Mouse (Mus musculus) kidney, adult 9 months (tissue): ENCODE results near the gene Dupd1.
A peak's percentile ranks its signal among the peaks of the same experiment; 100 is the strongest.

Source experiments
- DNase-seq: peaks from one replicate; pipeline ENCODE4 v3.0.0; 2022

The Dupd1 gene

DNA sequence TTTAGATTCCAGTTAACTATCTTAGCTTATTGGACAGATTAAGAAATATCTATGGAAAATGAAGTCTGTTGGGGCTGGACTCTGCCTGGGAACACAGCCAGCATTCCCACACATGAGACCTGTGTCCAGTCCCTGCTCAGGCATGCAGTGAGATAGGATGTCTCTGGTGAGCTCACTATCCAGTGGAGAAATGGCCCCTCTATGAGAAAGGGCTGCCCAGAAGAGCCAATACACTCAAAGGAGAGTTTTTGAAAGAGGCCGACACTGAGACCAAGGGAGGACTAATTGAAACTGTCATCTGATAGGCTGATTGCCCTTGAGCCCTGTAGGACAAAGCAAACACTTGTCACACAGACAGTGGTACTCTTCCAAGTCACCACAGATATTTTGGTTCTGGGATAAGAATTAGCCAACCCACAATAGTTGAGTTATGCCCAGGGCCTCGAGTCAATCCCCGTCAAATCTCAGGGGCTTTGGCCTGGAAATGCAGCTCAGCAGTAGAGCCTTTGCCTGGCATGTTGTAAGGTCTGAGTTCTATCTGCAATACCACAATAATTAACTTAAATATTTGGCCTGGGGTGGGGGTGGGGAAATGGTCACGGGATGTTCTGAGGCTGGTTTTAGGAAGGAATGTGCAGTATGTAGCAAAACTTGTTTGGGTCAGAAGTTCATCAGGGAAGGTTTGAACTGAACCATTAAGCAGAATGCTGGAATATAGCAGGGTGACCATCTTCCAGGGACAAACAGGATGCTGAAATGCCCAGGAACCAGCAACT, 6.2 kb upstream of the Dupd1 start:
- no peak for DNase-seq

DNA sequence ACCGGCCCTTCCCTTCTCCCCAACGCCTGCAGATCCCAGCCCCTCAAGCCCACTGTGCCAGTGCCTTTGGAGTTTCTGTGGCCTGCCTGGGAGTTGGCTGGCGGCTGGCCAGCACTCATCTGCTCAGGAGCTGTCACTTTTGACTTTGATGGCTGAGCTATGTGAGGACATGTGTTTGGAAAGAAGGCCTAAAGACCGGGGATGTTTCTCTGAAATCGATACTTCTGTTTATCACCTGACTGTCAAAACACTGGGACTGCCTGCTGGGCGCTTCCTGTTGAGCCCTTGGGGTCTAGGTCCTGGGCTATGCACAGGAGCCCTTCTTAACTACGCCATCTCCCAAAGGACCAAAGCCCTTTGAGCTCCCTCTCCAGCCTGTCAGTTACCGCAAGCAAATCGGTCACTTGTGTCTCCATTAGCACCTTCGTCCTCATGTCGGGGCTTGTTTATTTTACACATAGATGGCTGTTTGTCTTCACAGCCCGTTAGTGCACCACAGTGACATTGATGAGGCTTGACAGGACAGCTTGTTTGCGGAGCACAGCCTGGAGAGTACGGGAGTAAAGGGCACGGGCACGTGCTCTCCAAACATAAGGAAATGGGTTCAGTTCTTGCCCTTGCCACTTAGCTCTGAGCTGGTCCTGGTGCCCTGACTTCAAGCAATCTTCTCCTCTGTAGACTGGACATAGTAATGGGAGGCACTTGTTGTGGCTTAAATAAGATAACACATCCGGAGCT, 5.4 kb upstream of the Dupd1 start:
- DNase-seq = no peak

DNA sequence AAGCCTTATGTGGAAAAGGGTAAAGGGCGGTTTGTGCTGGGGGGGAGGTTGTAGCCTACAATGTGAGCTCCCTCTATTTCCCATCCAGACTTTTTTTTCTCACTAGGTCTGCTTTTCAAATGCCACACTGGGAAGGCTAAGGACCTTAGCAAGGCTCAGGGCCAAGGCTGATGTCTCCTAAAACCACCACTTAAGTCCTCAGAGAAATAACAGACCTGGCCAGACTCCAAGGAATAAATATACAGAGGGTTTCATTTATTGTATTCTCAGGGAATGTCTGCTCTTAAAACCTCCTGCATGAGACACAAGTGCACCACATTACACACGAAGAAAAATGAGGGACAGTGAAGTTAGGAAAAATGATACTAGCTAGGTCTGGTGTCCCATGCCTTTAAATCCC, 3.1 kb downstream of the Dupd1 start:
- DNase-seq = no peak

DNA sequence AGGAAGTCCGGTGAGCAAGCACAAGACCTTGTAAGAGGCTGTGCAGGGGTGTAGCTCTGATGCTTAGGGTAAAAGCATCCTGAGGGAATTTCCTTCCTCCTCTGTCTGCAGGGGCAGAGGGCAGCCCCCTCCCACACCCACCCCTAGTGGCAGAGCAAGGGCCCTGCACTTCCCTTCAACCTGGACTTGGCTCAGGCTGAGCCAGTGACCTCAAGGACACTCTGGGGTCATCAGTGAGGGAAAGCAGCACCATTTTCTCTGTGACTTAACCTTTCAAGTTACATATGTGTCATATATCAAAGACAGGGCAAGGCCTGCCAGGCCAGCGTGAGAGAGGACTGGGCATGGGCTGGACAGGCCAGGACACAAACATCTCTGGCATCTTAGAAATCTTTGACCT, 4.8 kb downstream of the Dupd1 start:
- DNase-seq = no peak

DNA sequence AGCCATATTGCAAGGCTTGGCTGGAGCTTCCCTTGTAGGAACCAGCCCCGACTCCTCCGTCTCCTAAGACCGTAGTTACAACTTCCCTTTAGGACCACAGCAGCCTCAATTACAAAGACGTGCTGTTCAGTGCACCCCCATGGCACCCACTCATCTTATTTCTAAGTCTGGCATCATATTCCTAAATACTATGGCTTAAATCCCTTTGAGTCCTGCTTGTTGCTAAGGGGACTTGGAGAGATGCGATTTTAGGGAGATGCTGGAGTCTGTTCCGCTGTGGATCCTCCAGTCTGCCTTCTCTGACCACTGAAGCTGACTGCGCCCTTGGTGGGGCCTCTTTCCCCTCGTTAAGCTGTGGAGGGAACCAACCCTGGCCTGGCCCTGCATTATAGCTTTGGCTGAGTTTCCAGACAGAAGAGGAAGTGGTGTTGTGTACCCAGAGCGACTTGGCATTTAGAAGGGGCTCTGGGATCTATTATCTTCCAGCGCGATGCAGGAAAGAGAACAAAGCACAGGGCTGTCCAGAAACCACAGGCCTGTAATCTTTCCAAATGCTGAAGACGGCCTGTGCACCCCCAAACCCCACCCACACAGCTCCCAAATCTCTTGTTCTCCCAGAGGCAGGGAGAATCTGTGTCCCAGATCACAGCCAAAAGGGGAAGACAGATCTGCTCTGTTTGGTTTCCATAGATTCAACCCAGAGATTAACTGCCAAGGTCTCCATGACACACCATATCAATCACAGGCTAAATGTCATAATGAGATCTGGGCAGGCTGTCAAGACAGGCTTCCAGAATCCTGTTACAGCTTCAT, 7.4 kb downstream of the Dupd1 start:
- no peak for DNase-seq

DNA sequence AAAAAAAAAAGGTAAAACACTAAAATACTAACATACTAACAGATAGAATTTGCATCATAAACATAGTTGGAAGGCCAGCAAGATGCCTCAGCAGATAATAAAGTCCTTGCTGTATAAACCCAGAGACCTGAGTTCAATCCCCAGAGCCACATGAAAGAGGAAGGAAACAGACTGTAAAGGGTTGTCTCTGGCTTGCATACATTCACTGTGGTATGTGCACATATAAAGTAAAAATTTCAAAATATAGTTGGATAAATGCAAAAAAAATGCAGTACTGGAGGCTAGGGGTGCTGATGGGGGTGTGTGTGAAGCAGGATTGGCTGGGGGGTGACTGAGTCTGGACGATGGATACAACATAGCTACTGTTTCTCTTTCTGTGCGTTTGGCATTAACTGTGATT, 8.9 kb downstream of the Dupd1 start:
- DNase-seq = no peak

DNA sequence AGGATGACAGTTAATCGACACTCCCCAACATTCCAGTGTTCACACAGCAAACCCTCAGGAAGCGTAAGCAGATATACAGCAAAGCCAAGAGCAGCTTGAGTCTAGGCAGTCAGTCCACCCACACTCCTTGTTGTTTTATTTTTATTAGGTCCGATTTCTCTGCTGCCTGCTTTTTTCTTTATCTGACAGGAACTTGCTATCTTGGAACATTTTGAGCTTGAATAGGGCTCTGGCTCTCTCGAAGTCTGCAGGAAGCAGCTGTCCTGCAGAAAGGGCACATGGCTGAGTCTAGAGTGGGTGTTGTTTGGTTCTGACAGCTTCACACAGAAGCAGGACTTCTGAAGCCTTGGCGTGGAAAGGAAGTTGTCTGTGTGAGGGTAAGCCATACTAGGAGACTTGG, 11.1 kb downstream of the Dupd1 start:
- DNase-seq = no peak

DNA sequence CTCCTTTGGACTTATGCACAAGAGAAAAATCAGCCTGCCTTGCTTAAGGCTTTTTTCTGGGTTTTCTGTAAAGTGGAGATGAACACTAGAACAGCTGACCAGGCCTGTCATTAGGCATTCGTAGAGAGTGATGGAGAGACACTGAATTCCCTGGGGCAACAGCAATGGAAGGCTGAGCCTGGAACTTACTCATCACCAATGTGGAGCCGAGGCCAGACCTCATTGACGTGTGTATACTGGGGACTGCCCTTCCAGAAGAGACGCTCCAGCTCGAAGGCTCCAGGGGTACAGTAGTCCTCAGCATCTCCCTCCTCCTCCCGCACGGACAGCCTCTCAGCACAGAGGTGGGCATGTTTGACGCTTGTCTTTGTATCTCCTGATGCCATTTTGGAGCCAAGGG, 11.7 kb downstream of the Dupd1 start:
- DNase-seq = no peak

DNA sequence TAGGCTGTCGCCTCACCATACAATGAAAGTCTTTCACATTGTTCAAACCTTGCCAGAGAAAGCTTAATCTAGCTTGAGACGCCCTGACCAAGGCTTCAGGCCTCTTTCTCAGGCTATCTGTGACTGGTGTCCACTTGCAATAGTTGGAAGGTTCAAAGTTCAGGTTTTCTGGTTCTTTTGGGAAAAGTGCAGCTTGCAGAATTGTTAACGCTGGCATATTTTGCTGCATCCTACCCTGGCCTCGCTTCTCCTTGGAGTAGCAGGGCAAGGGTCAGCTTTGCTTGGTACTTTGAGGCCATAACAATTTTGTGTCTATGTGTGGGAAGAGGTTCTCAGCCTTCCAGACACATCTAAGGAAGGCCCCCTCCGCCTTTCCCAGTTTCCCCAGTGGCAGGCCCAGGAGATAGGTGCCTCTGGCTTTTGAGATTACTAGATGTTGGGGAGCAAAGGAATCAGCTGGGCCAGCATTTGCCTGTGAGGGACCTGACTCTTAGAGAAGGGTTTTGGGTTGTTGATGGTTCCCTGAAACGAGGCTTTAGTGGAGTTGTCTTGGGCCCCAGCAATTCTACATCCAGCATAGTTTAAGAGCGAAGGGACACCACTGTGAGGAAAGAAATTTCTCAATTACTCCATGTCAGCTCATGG, 18.1 kb downstream of the Dupd1 start:
- DNase-seq = peak; percentile 84

DNA sequence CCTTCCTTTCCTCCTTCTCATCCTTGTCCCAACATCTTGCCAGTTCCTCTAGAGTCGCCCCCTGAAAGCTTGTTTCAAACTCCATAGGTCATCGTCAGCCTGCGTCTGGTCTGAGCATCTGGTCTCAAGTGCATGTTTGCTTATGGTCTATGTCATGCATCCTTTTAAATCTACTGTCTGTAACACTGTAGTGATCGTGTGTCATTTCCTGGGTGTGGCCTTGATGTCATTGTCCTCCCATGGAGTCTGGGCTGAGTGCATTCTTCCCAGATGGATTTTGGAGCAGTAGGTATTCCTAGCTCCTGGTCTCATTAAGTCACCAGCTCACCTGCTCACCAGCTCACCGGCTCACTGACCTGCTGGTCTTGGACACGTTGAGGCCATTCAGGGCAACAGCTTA, 19.4 kb downstream of the Dupd1 start:
- DNase-seq = no peak

DNA sequence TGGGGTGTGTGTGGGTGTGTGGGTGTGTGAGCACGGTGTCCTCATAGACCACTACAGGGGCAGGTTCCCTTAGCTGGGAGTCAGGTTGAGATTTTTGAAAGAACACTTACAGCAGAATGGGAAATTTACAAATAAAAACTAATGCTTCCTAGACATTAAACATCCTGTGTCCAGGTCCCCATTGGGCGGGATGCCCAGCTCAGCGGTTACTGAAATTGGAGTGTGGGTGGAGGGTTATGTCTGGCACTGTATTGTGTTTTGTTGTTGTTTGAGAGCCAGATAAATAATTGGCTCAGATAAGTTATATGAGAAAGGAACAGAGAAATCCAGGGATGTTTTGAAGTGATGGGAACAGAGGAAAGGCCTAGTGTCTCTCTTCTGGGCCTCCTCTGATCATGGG, 23.3 kb downstream of the Dupd1 start:
- DNase-seq = no peak

DNA sequence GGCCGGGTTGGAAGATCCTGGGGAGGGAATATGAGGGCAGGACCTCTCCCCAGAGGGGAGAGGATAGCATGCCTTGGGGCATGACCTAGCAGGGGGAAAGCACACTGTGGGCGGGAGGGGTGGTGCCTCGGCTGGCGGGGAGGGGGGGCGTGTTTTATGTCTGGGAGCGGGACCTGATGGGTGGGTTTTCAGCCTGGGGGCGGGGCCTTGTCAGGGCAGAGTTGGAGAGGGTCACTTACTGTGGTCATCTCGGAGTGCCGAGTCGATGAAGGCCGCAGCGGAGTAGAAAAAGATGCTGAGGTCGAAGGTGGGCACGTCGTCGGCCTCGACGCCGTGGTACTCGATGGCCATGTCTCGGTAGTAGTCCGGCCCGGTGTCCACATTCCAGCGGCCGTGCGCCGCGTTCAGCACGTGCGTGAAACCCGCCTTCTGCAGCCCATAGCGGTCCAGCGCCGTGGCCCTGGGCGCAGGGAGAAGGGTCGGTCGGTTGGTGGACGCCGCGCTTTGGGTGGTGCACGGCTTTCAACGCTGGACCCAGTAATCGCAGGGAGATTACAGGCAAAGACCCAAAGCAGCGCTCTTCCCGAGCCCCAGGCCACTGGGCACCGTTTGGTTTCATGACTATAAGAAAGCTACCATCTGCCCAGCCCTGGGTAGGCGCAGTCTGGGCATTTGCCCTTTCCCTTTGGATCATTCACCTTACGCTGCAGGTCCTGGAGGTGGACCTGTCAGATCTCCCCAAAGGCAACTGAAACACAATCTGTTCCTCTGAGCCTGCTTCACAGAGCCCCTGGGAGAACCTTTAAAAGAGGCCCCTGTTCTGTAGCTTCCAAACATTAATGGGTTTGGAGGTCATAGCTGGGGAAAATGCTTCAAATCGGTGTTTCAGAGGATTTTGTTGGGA, 27.7 kb downstream of the Dupd1 start:
- no peak for DNase-seq

DNA sequence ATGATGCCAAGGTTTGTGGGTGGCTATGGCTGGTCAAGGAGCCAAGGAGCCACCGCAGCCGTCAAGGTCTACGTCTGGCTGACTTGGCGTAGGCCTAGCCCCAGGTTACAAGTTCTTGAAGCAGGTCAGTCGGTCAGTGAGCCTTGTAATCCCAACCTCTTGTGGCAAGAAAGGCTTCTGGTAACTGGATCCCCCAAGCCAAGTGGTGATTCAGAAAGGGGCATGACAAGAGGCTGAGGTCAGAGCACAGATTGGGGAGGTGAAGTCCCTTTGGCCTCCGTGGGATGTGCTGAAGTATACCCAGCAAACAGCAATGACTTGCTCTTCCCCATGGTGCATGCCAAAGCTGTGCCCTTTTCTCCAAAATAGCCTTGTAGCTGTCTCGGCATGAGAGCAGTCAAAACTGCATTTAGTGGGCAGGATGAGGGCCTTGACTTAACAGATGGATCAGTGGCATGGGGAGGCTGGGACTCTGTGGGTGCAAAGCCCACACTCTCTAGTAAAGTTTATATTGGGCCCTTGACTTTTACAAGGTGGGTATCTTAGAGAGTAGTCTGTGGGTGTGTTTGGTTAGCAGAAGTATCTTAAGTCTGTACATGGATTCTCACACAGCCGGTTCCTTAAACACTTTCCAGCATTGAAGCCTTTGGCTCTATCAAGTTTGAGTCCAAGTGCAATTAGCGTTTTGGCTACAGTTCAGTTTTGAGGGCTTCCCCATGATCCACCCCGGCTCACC, 28.8 kb downstream of the Dupd1 start:
- DNase-seq = no peak

DNA sequence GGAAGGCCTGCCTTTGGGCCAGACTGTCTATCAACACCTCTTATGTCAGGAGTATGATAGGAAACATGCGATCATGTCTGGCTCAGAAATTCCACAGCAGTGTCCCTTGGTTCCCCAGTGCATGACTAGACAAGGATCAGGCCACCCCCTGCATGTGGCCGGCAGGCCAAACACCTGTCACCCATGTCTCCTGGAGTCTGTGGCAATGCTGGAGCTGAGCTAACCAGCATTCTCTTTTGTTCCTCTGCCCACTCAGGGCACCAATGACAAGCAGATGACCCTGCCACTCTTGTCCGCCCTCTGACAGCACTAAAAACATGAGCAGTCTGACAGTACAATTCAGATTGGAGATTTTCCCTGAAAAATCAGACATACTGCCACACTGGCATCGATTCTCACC, 30.5 kb downstream of the Dupd1 start:
- DNase-seq = no peak

DNA sequence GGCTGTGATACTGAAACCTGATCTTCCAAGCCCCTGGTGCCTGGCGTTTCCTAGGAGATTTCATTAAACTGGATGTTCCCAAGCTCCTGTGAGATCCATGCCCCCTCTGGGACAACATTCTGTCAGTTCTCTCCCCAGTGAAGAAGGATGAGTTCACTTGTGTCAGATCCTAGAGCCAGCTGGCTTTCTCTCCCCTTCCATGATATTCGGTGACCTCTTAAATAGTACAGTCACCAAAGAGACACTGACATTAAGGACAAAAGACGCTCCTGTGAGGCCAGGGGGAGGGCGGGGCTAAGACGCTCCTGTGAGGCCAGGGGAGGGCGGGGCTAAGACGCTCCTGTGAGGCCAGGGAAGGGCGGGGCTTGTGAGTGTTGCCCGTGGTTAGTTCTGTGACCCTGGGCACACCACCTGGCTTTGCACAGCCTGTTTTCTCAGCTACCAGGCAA, 31.7 kb downstream of the Dupd1 start:
- peak; percentile 79 for DNase-seq

DNA sequence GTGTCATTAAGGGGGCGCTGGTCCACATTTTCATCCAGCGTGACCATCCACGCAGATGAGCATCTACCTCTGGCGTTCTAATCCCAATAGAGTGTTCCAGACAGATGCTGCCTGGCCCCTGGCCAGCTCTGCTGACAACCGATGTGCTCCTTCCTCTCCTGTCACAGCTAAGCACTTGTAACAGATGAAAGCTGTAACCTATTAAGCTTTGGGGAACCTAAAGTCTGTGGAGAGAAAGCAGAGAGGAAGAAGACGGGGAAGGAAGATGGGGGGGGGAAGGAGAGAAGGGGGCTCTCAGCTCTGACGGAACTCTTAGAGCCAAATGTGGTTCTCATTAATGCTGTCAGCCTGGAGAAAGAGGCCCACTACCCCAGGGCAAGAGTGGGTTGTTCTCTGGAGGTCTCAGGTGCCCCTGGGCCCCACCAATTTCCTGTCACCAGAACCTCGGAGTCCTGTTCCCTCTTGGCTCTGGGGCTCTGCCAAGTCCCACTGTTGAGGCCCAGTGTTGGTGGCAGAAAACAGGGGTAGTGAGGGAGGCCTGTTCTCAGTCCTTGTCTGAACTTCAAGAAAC, 34.7 kb downstream of the Dupd1 start:
- no peak for DNase-seq

DNA sequence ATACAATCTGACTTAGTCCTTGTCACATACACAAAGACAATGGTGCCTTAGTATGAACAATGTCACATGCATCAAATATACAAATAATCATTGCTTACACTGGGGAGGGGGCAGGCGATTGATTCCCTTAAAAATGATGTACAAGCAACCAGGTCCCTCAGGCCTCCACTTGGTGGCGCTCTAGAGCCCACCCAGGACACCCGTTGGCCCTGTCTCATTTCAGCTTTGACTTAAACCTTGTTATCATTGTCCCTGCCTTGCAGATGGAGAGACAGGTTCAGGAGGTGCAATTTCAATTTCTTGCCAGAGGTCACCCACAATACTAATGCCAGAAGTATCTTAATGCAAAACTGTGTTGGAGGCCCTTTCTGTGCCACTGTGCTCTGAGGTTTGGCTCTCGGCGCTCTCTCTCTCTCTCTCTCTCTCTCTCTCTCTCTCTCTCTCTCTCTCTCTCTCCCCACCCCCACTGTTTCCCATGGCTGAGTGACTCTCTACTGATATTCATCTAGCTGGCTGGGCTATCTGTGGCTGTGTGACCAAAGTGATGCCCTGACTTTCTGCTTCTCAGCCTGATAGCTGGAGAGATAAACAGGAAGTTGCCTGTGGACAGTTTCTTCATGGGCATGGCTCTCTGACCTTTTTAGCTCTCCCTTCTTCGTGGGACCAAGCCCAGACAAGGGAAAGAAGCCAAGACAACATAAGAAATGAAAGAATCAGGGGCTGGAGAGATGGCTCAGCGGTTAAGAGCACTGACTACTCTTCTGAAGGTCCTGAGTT, 35.7 kb downstream of the Dupd1 start:
- DNase-seq = peak; percentile 59

DNA sequence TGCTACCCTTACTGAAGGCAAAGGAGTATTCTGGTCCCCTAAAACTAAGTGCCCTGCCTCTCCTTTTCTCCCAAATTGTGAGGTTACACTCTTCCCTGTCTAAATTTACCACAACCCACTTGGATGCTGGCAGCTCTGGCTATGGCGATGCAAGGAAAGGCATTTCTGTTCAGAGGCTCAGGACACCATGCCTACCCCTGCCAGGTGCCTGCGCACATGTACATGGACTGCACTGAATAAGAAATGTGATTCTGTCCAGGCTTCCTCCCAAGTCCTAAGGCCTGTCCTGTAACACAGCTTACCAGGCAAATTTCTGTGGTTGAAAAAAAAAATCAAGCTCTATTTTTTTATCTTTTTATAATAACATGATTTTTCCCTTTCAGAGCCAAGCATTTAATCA, 38.2 kb downstream of the Dupd1 start:
- no peak for DNase-seq

DNA sequence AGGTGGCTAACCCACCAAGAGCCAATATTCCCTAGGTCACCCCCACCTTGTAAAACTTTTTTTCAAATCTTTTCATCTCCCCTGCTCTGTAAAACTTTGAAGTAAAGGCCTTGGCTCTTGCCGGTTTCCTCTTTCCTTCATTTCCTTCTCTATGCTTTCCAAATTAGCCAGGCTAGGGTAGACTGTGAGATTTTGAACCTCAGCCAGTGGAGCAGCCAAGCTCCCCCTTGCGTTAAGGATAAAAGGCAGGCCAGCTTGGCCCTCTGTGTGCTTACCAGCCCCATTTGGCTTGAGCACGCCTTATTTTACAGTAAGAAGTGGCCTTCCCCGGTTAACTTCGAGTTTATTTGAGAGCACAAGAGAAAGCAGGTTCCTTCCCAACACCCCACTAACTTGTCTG, 39.9 kb downstream of the Dupd1 start:
- no peak for DNase-seq

DNA sequence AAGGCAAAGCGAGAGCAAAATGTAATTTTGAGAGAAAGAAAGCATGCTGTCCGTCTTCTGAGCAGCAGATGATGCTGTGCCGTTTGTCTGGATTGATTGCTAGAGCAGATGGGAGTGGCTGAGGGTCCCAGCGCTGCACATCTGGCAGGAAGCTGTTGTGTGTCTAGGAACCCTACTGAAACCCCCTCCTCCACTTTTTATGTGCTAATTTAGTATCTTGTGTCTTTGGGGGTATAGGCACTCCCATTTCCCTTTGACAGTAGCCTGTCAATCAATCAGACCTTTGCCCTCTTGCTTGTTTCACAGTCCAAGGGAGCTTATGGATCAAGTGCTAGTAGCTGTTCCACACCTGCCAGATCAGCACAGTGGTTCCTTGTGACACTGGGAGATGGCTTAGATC, 41.3 kb downstream of the Dupd1 start:
- no peak for DNase-seq
